Mouse (Mus musculus): Measurements from ENCODE around the gene Dnajb5. TPM values are rescaled to one million over a fixed set of nuclear protein-coding genes. Genes with fewer than 3 reads are reported as not detected.
"Not testable (repeated sequence)": the region's sequence is repeated elsewhere in the genome, so short reads cannot be mapped to it uniquely, and the experiment has no call there.

Dnajb5 gene
- polyA plus RNA-seq, 1 experiment from 2014 or later = 7.3 TPM

DNA sequence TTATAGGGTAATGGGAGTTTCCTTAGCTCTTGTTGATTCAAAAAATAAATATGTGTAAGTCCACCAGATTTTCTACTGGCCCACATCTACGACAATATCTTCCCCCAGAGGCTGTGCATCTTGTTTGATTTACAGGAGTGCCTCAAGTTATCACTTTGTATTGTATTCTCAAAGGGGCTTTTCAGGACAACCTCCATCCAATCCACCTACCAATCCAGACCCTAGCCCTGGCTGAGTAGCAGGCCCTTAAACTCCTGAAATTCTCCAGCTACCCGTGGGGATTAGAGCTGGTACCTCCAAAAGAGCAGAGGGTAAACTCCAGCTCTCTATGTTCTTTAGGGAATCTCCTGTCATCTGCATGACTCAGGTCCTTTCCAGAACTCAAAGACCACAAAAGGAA, 48.4 kb downstream of the Dnajb5 start:
- H3K9ac ChIP-seq (ENCODE audit: low read length) = no peak overlapping the region
- ATAC-seq (ENCODE audit: insufficient number of reproducible peaks, low FRiP score, low TSS enrichment, low read depth) (no peak), DNase-seq (ENCODE audit: low spot score) (no peak)
- H3K9me3 ChIP-seq (ENCODE audit: control insufficient read depth, low read length) = no peaks in the 10 kb centered on the region
- H3K36me3 ChIP-seq (ENCODE audit: control insufficient read depth, insufficient read depth, low read length) = peaks cover 6% of the 10 kb centered on the region
- H3K4me1 ChIP-seq (ENCODE audit: control insufficient read depth, insufficient read depth, low read length) = peaks cover 2% of the 10 kb centered on the region; the same call in 1 of the 2 replicates
- H3K27ac ChIP-seq (replicated peaks; ENCODE audit: low read depth, low read length) = no peak overlapping the region
- H3K4me2 ChIP-seq (ENCODE audit: low read depth, severe bottlenecking) = peak overlapping the region; percentile 82; the same call in 1 of the 2 replicates
- 89% methylated on average over 2 of the region's 2 CpGs for WGBS
- H3K27me3 ChIP-seq (ENCODE audit: control insufficient read depth, insufficient read depth, low read length) = no peaks in the 10 kb centered on the region
- H3K4me3 ChIP-seq (ENCODE audit: low read depth, low read length) = no peak overlapping the region; the same call in 1 of the 2 replicates

DNA sequence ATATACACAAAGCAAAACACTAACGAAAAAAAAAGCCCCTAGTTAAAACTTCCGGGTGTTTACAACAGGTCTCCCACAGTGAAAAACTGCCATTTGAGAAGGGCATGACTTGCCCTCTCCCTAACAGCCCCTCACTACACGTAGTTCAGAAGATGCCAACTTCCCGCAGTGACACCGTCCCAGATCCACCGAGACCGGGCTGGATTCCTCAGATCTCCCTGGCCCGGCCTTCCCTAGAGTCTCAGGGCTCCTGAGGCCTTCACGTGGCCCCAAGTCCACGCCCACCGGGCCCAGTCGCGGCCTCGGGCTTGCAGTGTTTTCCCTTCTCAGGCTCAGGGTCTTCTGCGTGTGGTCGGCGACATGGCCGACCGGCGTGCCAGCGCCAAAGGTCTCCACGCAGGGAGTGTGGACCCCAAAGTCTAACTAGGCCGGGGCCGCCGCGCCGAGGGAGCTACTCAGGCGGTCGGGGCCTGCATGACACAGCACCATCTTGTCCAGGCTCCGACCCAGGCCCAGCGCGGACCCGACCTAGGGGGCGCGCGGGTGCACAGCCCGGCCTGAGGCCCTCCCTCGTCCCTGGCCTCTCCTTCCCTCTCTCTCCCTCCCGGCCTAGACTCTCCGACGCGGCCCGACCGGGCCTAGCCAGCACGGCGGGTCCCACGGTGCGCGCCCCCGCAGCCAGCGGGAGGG, 50.0 kb downstream of the Dnajb5 start:
- WGBS = under 1% methylated on average over 50 of the region's 51 CpGs
- DNase-seq (ENCODE audit: low spot score) (peak; percentile 85), ATAC-seq (ENCODE audit: insufficient number of reproducible peaks, low FRiP score, low TSS enrichment, low read depth) (peak; percentile 77)
- Histone ChIP-seq H3K4me1 (ENCODE audit: control insufficient read depth, insufficient read depth, low read length) (peaks cover 2% of the 10 kb centered on the region; the same call in 1 of the 2 replicates), H3K9me3 (ENCODE audit: control insufficient read depth, low read length) (no peaks in the 10 kb centered on the region), H3K27me3 (ENCODE audit: control insufficient read depth, insufficient read depth, low read length) (no peaks in the 10 kb centered on the region), H3K4me2 (ENCODE audit: low read depth, severe bottlenecking) (peak overlapping the region; percentile 82), H3K36me3 (ENCODE audit: control insufficient read depth, insufficient read depth, low read length) (peaks cover 3% of the 10 kb centered on the region; the same call in 1 of the 2 replicates), H3K4me3 (ENCODE audit: low read depth, low read length) (peak overlapping the region; percentile 97), H3K9ac (ENCODE audit: low read length) (peak overlapping the region; percentile 95), H3K27ac (replicated peaks; ENCODE audit: low read depth, low read length) (peak overlapping the region; percentile 98)

DNA sequence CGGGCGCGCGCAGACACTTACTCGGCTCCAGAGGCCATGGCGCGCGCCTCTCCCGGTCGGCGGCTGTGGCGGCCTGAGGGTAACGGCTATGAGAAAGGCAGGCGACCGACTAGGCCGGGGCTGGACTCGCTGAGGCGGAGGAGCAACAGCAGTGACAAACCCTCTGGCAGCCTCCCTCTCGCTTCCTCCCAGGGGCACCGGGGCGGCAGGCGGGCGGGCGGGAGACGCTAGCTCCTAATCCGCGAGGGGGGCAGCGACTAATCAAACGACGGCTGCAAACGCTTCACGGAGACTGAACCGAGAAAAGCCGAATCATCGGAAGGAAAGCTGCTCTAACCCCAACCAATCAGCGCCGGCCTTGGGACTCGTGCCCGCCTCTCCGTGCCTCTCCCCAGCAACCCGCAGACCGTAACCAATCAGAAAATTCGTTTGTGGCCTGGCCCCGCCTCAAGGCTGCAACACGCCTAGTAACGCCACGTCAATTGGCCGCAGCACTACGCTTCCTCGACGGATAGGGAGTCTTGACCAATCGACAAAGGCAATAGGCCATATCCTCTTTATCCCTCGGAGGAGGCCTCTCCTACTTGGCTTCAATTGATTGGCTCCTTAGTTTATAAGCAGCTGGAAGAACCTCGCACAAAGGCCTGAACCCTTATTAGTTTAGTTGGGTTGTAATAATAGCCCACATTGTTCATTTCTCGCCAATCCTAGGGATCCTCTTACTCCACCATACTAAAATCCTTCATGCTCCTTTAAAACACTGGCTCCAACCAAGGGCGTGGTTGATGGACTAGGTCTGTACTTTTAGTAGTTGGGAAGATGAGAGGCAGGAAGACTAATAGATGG, 50.8 kb downstream of the Dnajb5 start, which contains the start of gene Vcp:
Gene Vcp, minus strand, starts transcription at position 367 of the 846 bp plus-strand sequence.
- Histone ChIP-seq H3K4me3 (ENCODE audit: low read depth, low read length) (peak within 1 kb of the TSS; percentile 97), H3K27ac (replicated peaks; ENCODE audit: low read depth, low read length) (peak within 1 kb of the TSS; percentile 98), H3K9ac (ENCODE audit: low read length) (peak within 1 kb of the TSS; percentile 95), H3K4me2 (ENCODE audit: low read depth, severe bottlenecking) (peak within 1 kb of the TSS; percentile 82)
- not testable (repeated sequence) for H3K27me3 ChIP-seq (ENCODE audit: control insufficient read depth, insufficient read depth, low read length); H3K4me1 ChIP-seq (ENCODE audit: control insufficient read depth, insufficient read depth, low read length); H3K36me3 ChIP-seq (ENCODE audit: control insufficient read depth, insufficient read depth, low read length); H3K9me3 ChIP-seq (ENCODE audit: control insufficient read depth, low read length)
- WGBS = under 1% methylated on average over 46 of the region's 56 CpGs
- DNase-seq (ENCODE audit: low spot score) (peak; percentile 99), ATAC-seq (ENCODE audit: insufficient number of reproducible peaks, low FRiP score, low TSS enrichment, low read depth) (peak; percentile 97)

DNA sequence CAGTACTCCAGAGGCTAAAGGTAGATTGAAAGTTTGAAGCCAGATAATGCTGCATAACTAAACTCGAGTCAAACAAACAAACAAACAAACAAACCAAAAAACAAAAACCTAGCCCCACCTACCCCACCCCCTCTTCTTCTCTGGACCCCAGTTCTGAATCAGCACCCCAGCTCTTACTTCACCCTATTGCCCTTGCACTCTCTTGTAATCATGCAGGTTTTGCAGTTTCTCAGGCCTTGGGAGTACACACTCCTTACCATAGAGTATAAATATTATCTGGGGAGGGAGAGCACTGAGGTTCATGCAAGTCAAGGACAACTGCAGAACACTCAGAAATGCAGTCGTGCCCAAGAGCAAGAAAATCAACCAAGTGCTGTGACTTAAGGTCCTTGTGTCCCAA, 51.7 kb downstream of the Dnajb5 start:
- ATAC-seq (ENCODE audit: insufficient number of reproducible peaks, low FRiP score, low TSS enrichment, low read depth) = no peak
- Histone ChIP-seq H3K4me2 (ENCODE audit: low read depth, severe bottlenecking) (no peak overlapping the region), H3K4me1 (ENCODE audit: control insufficient read depth, insufficient read depth, low read length) (peaks cover 2% of the 10 kb centered on the region; the same call in 1 of the 2 replicates), H3K9ac (ENCODE audit: low read length) (no peak overlapping the region), H3K4me3 (ENCODE audit: low read depth, low read length) (no peak overlapping the region), H3K27ac (replicated peaks; ENCODE audit: low read depth, low read length) (no peak overlapping the region; the same call in 1 of the 2 replicates), H3K36me3 (ENCODE audit: control insufficient read depth, insufficient read depth, low read length) (no peaks in the 10 kb centered on the region), H3K9me3 (ENCODE audit: control insufficient read depth, low read length) (no peaks in the 10 kb centered on the region), H3K27me3 (ENCODE audit: control insufficient read depth, insufficient read depth, low read length) (no peaks in the 10 kb centered on the region)
- WGBS = 89% methylated on average over 2 of the region's 2 CpGs
- DNase-seq (ENCODE audit: low spot score) = no peak

DNA sequence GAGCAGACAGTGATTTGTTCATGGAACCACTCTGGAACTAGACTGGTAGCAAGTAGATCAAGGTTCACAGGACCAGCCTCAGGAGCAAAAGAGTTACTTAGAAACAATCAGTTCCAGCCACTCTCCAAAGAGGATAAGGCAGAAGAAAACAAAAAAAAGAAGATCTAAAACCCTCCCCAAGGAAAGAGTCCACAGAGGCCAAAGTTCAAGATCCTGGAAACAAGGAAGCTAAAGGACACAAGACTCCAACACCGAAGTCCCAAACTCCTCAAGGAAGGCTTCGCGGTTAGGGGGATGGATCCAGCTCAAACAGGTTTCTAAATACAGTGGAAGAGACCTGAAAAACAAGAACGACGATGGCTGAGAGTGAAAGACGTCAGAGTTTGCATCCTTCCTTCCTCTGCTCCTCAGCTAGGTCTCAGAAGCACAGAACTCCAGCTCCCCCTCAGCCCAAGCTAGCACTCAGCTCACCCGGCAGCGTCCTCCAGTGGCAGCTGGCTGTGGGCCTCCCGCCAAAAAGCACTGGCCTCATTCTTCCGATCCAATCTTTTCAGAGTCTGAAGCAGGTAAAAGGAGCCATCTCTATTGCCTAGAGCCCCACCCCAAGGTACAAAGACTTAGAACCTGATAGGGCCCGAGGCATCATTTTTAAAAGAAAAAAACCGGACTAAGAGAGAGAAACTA, 53.3 kb downstream of the Dnajb5 start:
- H3K27ac ChIP-seq (replicated peaks; ENCODE audit: low read depth, low read length) = no peak overlapping the region
- peaks cover 2% of the 10 kb centered on the region; the same call in 1 of the 2 replicates for H3K4me1 ChIP-seq (ENCODE audit: control insufficient read depth, insufficient read depth, low read length)
- no peak overlapping the region for H3K9ac ChIP-seq (ENCODE audit: low read length)
- no peaks in the 10 kb centered on the region for H3K9me3 ChIP-seq (ENCODE audit: control insufficient read depth, low read length)
- ATAC-seq (ENCODE audit: insufficient number of reproducible peaks, low FRiP score, low TSS enrichment, low read depth) (no peak), DNase-seq (ENCODE audit: low spot score) (no peak)
- no peaks in the 10 kb centered on the region for H3K27me3 ChIP-seq (ENCODE audit: control insufficient read depth, insufficient read depth, low read length)
- WGBS = 78% methylated on average over 12 of the region's 12 CpGs
- no peaks in the 10 kb centered on the region; the same call in 1 of the 2 replicates for H3K36me3 ChIP-seq (ENCODE audit: control insufficient read depth, insufficient read depth, low read length)
- H3K4me3 ChIP-seq (ENCODE audit: low read depth, low read length) = no peak overlapping the region
- no peak overlapping the region for H3K4me2 ChIP-seq (ENCODE audit: low read depth, severe bottlenecking)

DNA sequence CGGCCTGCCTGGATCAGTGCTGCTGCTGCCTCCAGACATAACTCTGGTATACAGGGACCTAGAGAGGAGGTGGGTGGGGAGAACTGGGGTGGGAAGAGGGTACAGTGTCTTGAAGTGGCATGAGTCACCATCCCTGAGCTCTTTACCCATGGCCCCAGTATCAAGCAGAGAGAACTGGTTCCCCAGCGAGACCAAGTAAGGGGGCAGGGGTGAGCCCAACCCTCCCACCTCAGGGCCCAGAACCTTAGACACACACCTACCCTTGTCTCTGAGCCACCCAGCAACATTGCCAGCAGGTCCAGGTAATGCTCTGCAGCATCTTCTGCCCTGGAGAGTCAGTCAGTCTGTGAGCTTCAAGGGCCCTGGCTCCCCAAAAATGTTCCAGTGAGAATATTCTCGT, 55.3 kb downstream of the Dnajb5 start:
- ATAC-seq (ENCODE audit: insufficient number of reproducible peaks, low FRiP score, low TSS enrichment, low read depth) (no peak), DNase-seq (ENCODE audit: low spot score) (no peak)
- Histone ChIP-seq H3K4me1 (ENCODE audit: control insufficient read depth, insufficient read depth, low read length) (no peaks in the 10 kb centered on the region; the same call in 1 of the 2 replicates), H3K9me3 (ENCODE audit: control insufficient read depth, low read length) (no peaks in the 10 kb centered on the region), H3K27ac (replicated peaks; ENCODE audit: low read depth, low read length) (no peak overlapping the region), H3K27me3 (ENCODE audit: control insufficient read depth, insufficient read depth, low read length) (no peaks in the 10 kb centered on the region), H3K4me3 (ENCODE audit: low read depth, low read length) (no peak overlapping the region), H3K9ac (ENCODE audit: low read length) (no peak overlapping the region), H3K36me3 (ENCODE audit: control insufficient read depth, insufficient read depth, low read length) (no peaks in the 10 kb centered on the region; the same call in 1 of the 2 replicates), H3K4me2 (ENCODE audit: low read depth, severe bottlenecking) (no peak overlapping the region)
- 93% methylated on average over 3 of the region's 3 CpGs for WGBS

DNA sequence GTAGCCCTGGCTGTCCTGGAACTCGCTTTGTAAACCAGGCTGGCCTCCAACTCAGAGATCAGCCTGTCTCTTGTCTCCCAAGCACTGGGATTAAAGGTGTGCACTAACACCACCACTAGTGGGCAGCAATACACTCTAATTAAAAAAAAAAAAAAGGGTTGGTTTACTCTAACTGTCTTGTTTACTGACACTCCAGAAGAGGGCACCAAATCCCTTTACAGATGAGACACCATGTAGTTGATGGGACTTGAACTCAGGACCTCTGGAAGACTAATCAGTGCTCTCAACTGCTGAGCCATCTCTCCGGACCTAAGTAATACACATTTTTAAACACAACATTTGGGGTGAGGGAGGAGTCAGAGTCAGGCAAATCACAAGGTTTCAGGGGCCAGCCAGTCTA, 56.2 kb downstream of the Dnajb5 start:
- Histone ChIP-seq H3K27ac (replicated peaks; ENCODE audit: low read depth, low read length) (no peak overlapping the region), H3K9ac (ENCODE audit: low read length) (no peak overlapping the region), H3K9me3 (ENCODE audit: control insufficient read depth, low read length) (no peaks in the 10 kb centered on the region), H3K4me3 (ENCODE audit: low read depth, low read length) (no peak overlapping the region), H3K27me3 (ENCODE audit: control insufficient read depth, insufficient read depth, low read length) (no peaks in the 10 kb centered on the region), H3K36me3 (ENCODE audit: control insufficient read depth, insufficient read depth, low read length) (no peaks in the 10 kb centered on the region; the same call in 1 of the 2 replicates), H3K4me2 (ENCODE audit: low read depth, severe bottlenecking) (no peak overlapping the region), H3K4me1 (ENCODE audit: control insufficient read depth, insufficient read depth, low read length) (no peaks in the 10 kb centered on the region; the same call in 1 of the 2 replicates)
- WGBS = 68% methylated on average over 2 of the region's 2 CpGs
- DNase-seq (ENCODE audit: low spot score) (no peak), ATAC-seq (ENCODE audit: insufficient number of reproducible peaks, low FRiP score, low TSS enrichment, low read depth) (no peak)

Measured in limb, embryonic 11.5 days (tissue).